Mouse (Mus musculus) spleen, adult 2 months (tissue): Measurements from ENCODE around the gene Sp6. TPM values are rescaled to one million over a fixed set of nuclear protein-coding genes. Genes with fewer than 3 reads are reported as not detected.

ENCODE experiments used
- DNase-seq, 2 experiments: peaks; one replicate each; pipeline versions ENCODE4 v3.0.0 to v3.0.0-alpha.2; 2012 to 2021; ENCODE audit warnings: low spot score in 2 of 2, low read depth in 1 of 2
- H3K27ac ChIP-seq: fragments of 200-500 bp; 2 replicates; pipeline ENCODE4 v1.5.1; 2012; ENCODE audit warnings: low read length, inconsistent platforms; ENCODE audit not compliant: insufficient read depth
- H3K27me3 ChIP-seq: fragments of 200-500 bp; 2 replicates; pipeline ENCODE4 v1.6.1; 2012; ENCODE audit warnings: mild to moderate bottlenecking, moderate library complexity, low read length, inconsistent platforms; ENCODE audit not compliant: control insufficient read depth, insufficient read depth
- H3K36me3 ChIP-seq: fragments of 200-500 bp; 2 replicates; pipeline ENCODE4 v1.6.1; 2012; ENCODE audit warnings: mild to moderate bottlenecking, low read length, inconsistent platforms; ENCODE audit not compliant: control insufficient read depth, insufficient read depth
- H3K4me1 ChIP-seq: fragments of 200-500 bp; 2 replicates; pipeline ENCODE4 v1.6.1; 2011; ENCODE audit warnings: inconsistent platforms; ENCODE audit not compliant: control insufficient read depth, insufficient read depth, insufficient read length
- H3K4me3 ChIP-seq: fragments of 200-500 bp; 2 replicates; pipeline ENCODE4 v1.5.1; 2011; ENCODE audit warnings: mild to moderate bottlenecking, inconsistent platforms; ENCODE audit not compliant: insufficient read depth, insufficient read length; ENCODE audit errors: extremely low read depth
- CTCF ChIP-seq: fragments of 200-500 bp; IDR thresholded peaks from 2 replicates; pipeline ENCODE4 v1.5.1; 2011; ENCODE audit warnings: mild to moderate bottlenecking, inconsistent platforms; ENCODE audit not compliant: insufficient read depth, insufficient read length, insufficient replicate concordance; ENCODE audit errors: extremely low read depth
- POLR2A ChIP-seq: fragments of 200-500 bp; IDR thresholded peaks from 2 replicates; pipeline ENCODE4 v1.6.1; 2011; ENCODE audit warnings: low read depth, low read length, inconsistent platforms
- WGBS: fragments of 180-500 bp; shearing (Covaris S2); methylation state at CpG from one replicate; pipeline ENCODE4 v1.1.7; 2018; 5-methylcytosine and 5-hydroxymethylcytosine counted together
- polyA plus RNA-seq: library from polyadenylated mRNA; depleted of rRNA; stranded (reverse); fragments of >200 nt; gene quantifications from 2 replicates; pipeline ENCODE4 v1.2.3, GENCODE M21; 2012

Sp6 gene
- polyA plus RNA-seq, 1 experiment, result 0.57 TPM

- no peak for DNase-seq
- 93% methylated on average over 12 of the region's 12 CpGs for WGBS
- TF ChIP-seq POLR2A, result no peak
- TF ChIP-seq CTCF, result no peak
- H3K27ac ChIP-seq, result no peak overlapping the region
- peaks cover 5% of the 10 kb centered on the region; the same call in 1 of the 2 replicates for H3K4me1 ChIP-seq
- no peaks in the 10 kb centered on the region for H3K27me3 ChIP-seq
- H3K36me3 ChIP-seq, result no peaks in the 10 kb centered on the region
- no peak overlapping the region for H3K4me3 ChIP-seq
Observed at GRCm38 (mm10) chr11:97031977-97032376, 18.8 kb downstream of the Sp6 start.

- H3K27ac ChIP-seq, result no peak overlapping the region
- 93% methylated on average over 4 of the region's 4 CpGs for WGBS
- H3K4me3 ChIP-seq, result no peak overlapping the region
- no peaks in the 10 kb centered on the region for H3K27me3 ChIP-seq
- H3K36me3 ChIP-seq, result no peaks in the 10 kb centered on the region
- no peak for DNase-seq
- TF ChIP-seq CTCF (no peak), POLR2A (no peak)
- H3K4me1 ChIP-seq, result peaks cover 5% of the 10 kb centered on the region; the same call in 1 of the 2 replicates
Observed at GRCm38 (mm10) chr11:97032499-97032898, 19.3 kb downstream of the Sp6 start.

GRCm38 (mm10) chr11:97033781-97034180, 20.6 kb downstream of the Sp6 start:
- WGBS, result 88% methylated on average over 4 of the region's 4 CpGs
- Histone ChIP-seq H3K27me3 (no peaks in the 10 kb centered on the region), H3K4me1 (peaks cover 5% of the 10 kb centered on the region; the same call in 1 of the 2 replicates), H3K27ac (no peak overlapping the region), H3K4me3 (no peak overlapping the region), H3K36me3 (no peaks in the 10 kb centered on the region)
- DNase-seq, result no peak
- TF ChIP-seq POLR2A (no peak), CTCF (no peak)

- Histone ChIP-seq H3K4me1 (peaks cover 2% of the 10 kb centered on the region; the same call in 1 of the 2 replicates), H3K27ac (no peak overlapping the region), H3K4me3 (no peak overlapping the region), H3K27me3 (no peaks in the 10 kb centered on the region), H3K36me3 (no peaks in the 10 kb centered on the region)
- 92% methylated on average over 5 of the region's 5 CpGs for WGBS
- no peak for DNase-seq
- TF ChIP-seq POLR2A (no peak), CTCF (no peak)
Observed at GRCm38 (mm10) chr11:97036141-97036540, 22.9 kb downstream of the Sp6 start.

GRCm38 (mm10) chr11:97038881-97039280, 25.7 kb downstream of the Sp6 start:
- TF ChIP-seq CTCF, result no peak
- no peak for TF ChIP-seq POLR2A
- Histone ChIP-seq H3K36me3 (no peaks in the 10 kb centered on the region), H3K4me3 (no peak overlapping the region), H3K27me3 (no peaks in the 10 kb centered on the region), H3K4me1 (peaks cover 2% of the 10 kb centered on the region; the same call in 1 of the 2 replicates), H3K27ac (no peak overlapping the region)
- no peak for DNase-seq
- 82% methylated on average over 7 of the region's 7 CpGs for WGBS

- Histone ChIP-seq H3K27ac (no peak overlapping the region), H3K36me3 (no peaks in the 10 kb centered on the region; the same call in none of the 2 replicates), H3K4me1 (peaks cover 2% of the 10 kb centered on the region; the same call in 1 of the 2 replicates), H3K27me3 (no peaks in the 10 kb centered on the region), H3K4me3 (no peak overlapping the region)
- TF ChIP-seq CTCF (no peak), POLR2A (no peak)
- WGBS, result 42% methylated on average over 12 of the region's 12 CpGs
- no peak for DNase-seq
Observed at GRCm38 (mm10) chr11:97040301-97041021, 27.3 kb downstream of the Sp6 start.
